Mouse (Mus musculus) limb, embryonic 11.5 days (tissue): ENCODE measurements around the gene Bmf. TPM values are rescaled to one million over a fixed set of nuclear protein-coding genes. Genes with fewer than 3 reads are reported as not detected.

Source experiments
- ATAC-seq: fragments of 200-750 bp; cut with Nextera tagmentation; 2 replicates; pipeline ENCODE4 v1.8.0; 2017; ENCODE audit warnings: low read depth; ENCODE audit not compliant: insufficient number of reproducible peaks, low FRiP score, low TSS enrichment
- DNase-seq: peaks from one replicate; pipeline ENCODE4 v3.0.0-alpha.2; 2015; ENCODE audit warnings: low spot score
- H3K27ac ChIP-seq: fragments of 300-500 bp; sonication (generic); replicated peaks from 2 replicates; pipeline ENCODE4 v1.5.1; 2014; ENCODE audit warnings: low read depth, mild to moderate bottlenecking, low read length
- H3K27me3 ChIP-seq: fragments of 300-500 bp; sonication (generic); 2 replicates; pipeline ENCODE4 v1.6.1; 2014; ENCODE audit warnings: mild to moderate bottlenecking, low read length, mixed read lengths; ENCODE audit not compliant: control insufficient read depth, insufficient read depth
- H3K36me3 ChIP-seq: fragments of 300-500 bp; sonication (generic); 2 replicates; pipeline ENCODE4 v1.6.1; 2014; ENCODE audit warnings: mild to moderate bottlenecking, low read length, moderate library complexity, mixed read lengths; ENCODE audit not compliant: control insufficient read depth, insufficient read depth
- H3K4me1 ChIP-seq: fragments of 300-500 bp; sonication (generic); 2 replicates; pipeline ENCODE4 v1.6.1; 2014; ENCODE audit warnings: low read length, mixed read lengths; ENCODE audit not compliant: control insufficient read depth, insufficient read depth
- H3K4me2 ChIP-seq: fragments of 300-500 bp; sonication (generic); 2 replicates; pipeline ENCODE4 v1.6.1; 2014; ENCODE audit warnings: low read depth, mild to moderate bottlenecking, moderate library complexity; ENCODE audit not compliant: severe bottlenecking
- H3K4me3 ChIP-seq: fragments of 300-500 bp; sonication (generic); 2 replicates; pipeline ENCODE4 v1.5.1; 2014; ENCODE audit warnings: low read depth, low read length
- H3K9ac ChIP-seq: fragments of 300-500 bp; sonication (generic); 2 replicates; pipeline ENCODE4 v1.6.1; 2014; ENCODE audit warnings: mild to moderate bottlenecking, low read length
- H3K9me3 ChIP-seq: fragments of 300-500 bp; sonication (generic); 2 replicates; pipeline ENCODE4 v1.6.1; 2016; ENCODE audit warnings: low read length; ENCODE audit not compliant: control insufficient read depth
- WGBS: fragments of 180-500 bp; shearing (Covaris S2); extraction: QIAGEN DNeasy Blood & Tissue Kit; methylation state at CpG from one replicate; pipeline ENCODE4 v1.1.7; 2014; 5-methylcytosine and 5-hydroxymethylcytosine counted together
- polyA plus RNA-seq: library from polyadenylated mRNA; unstranded; fragments of >200 nt; fragmentation: Nextera tagmentation; extraction: Ambion mirVana; gene quantifications from 2 replicates; pipeline ENCODE4 v1.2.1, GENCODE M21; 2014

Gene Bmf
- polyA plus RNA-seq, 1 experiment from 2014 or later = 7.5 TPM

DNA sequence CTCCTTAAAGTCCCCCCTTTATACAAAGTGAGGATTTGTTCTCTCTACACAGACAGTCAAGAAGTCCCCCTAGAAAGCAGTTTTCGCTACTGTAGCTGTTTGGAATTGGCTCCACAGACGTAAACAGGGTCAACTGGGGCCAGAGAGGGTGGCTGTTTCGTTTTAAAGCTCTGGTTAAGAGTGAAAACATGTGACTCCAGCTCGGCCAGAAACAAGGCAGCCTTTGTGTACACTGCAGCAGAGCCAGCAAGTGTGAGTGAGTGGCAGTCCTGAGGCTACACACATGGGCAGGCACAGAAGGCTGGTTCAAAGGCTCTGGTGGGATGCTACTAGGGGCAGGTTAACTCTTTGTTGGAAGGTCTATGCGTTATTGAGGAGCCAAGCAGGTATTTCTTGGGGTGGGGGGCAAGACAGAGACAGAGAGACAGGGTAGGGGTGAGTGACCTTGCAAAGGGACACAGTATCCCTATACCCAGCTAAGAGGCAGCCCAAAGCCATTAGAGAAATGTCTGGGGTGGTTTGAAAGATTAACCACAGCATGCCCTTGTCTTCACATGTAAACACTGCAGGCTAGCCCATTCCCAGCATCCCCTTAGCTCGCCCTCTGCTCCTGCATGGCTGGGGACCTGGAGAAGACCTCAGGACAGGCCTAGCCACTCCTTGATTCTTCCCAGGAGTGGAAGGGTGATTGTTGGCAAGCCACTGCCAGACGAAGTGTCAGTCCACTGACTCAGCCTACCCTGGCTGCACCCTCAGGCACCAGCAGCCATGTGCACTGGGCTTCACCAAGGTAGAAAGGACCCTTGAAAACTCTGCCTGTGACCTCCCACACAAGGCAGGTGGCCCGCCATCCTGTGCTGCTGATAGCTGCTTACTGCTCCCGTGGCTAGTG is 29.2 kb downstream of the Bmf start:
- Histone ChIP-seq H3K27me3 (no peaks in the 10 kb centered on the region), H3K4me1 (peaks cover 22% of the 10 kb centered on the region), H3K9me3 (no peaks in the 10 kb centered on the region), H3K27ac (peak overlapping the region; percentile 87), H3K36me3 (no peaks in the 10 kb centered on the region), H3K4me2 (no peak overlapping the region), H3K4me3 (no peak overlapping the region), H3K9ac (no peak overlapping the region)
- ATAC-seq (peak; percentile 93), DNase-seq (peak; percentile 87)
- WGBS = 30% methylated on average over 9 of the region's 9 CpGs

DNA sequence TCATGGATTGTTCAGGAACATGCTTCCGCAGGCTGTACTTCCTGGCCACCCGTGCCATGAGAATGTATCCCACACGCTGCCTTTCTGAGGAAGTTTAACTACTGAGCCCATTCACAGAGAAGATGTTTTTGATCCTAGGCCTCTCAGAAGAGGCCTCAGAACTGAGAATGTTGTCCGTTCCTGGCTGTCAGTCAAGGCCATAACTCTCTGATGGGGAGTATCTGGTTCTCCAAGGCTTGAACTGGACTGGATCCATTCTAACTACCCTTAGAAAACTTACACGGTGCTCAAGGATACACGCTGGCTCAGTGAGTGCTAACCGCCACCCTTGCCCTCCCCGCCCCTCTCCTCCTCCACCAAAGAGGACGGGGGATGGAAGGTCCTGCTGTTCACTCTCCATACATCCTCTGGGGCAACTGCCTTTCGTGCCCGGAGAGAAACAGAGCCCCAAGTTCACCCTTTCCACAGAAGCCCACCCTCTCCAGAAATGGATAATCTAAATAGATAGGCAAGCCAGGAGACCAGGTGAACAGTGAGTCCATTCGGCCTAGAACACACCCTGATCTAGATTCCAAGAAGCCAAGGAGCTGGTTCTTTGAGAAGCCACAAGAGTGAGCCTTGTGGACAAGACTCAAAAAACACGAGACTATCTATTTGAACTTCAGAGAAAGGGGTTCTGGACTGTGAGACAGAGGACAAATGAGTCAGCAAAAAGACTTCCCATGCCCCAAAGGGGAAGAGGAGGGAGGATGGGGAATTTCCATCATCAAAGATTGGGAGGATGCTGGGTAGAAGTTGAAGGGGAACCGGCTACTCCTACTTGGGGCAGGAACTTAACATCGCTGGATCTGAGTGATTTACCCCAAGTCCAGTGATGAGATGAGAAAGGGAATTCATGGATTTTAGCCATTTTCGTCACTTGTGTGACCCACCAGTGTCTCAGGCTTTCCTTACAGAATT is 36.8 kb downstream of the Bmf start:
- Histone ChIP-seq H3K27me3 (no peaks in the 10 kb centered on the region), H3K4me2 (no peak overlapping the region), H3K9ac (no peak overlapping the region), H3K4me1 (peaks cover 27% of the 10 kb centered on the region), H3K9me3 (no peaks in the 10 kb centered on the region), H3K4me3 (no peak overlapping the region), H3K36me3 (no peaks in the 10 kb centered on the region), H3K27ac (0 out of 2 replicates have a peak overlapping the region, but pooled peaks have one; percentile 36)
- ATAC-seq (no peak), DNase-seq (no peak)
- WGBS = 77% methylated on average over 16 of the region's 16 CpGs

DNA sequence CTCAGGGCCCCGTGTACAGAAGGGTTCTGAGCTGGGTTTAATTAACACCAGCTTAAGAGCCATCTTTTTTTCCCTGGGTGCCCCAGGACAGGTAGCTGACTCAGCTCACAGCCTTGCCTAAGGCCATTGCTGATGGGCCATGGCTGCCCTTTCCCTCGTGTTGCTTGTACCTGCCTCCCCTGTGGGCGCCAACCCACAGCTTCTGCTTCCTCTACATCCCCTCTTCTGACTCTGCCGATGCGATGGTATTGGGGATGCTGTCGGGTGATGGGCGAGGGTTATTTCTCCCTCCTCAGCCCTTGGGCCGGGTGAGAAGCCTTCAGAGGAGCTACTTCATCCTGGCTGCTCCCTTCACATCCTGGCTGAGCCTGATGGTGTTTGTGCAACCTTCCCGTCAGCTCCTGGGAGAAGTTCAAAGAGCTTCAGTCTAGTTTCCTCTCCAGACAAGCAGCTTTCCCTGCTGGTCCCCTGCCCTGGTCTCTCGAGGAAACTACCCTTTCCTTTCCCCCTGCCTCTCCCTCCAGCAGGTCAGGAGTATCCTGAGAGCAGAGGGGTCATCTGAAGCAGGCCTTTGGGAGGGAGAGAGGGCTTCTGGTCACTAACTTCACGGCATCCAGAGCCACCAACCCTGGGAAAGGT is 37.6 kb downstream of the Bmf start:
- H3K36me3 ChIP-seq = no peaks in the 10 kb centered on the region
- DNase-seq = no peak
- no peaks in the 10 kb centered on the region for H3K9me3 ChIP-seq
- peaks cover 27% of the 10 kb centered on the region for H3K4me1 ChIP-seq
- WGBS = 42% methylated on average over 11 of the region's 11 CpGs
- peak overlapping the region; percentile 36; the same call in 1 of the 2 replicates for H3K27ac ChIP-seq
- H3K9ac ChIP-seq = 0 out of 2 replicates have a peak overlapping the region, but pooled peaks have one; percentile 30
- no peak overlapping the region for H3K4me2 ChIP-seq
- H3K4me3 ChIP-seq = no peak overlapping the region
- no peak for ATAC-seq
- H3K27me3 ChIP-seq = no peaks in the 10 kb centered on the region

DNA sequence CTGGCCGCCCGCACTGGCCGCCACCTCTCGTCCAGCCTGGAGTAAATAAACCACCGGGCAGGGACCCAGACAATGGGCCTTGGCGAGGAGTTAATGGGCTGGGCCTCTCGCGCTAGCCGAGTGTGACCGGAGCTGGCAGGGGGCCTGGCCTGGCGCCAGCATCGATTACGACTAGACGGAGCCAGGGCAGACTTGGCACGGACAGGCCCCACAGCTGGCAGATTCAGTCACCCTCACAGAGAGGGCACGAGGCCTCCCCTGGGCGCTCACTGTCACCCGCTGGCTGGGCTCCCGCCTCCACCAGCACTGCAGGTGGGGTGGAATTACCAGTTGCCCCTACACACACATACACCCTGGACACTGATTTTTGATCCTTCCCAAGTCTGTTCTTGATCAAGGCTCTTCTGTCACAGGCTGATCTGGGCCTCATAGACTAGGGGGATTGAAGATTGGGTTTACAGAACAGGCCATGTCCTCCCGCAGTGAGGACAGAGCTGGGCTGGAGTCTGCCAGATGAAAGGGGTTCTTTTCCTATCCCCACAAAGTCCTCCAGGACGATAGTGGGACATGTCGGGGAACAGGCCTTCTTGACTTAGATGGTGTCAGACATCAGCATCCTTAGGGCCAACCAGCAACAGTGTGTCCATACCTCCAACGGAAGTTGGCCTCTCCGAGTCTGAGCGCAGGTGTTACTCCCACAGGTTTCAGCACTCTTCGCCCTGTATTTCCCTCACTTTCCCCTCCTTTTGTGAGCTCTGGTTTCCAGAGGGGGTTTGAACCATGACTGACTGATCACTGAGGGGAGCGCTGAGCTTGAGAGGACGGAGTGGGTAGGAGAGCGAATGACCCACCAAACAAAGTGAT is 38.8 kb downstream of the Bmf start:
- Histone ChIP-seq H3K36me3 (no peaks in the 10 kb centered on the region), H3K9ac (peak overlapping the region; percentile 36; the same call in 1 of the 2 replicates), H3K9me3 (no peaks in the 10 kb centered on the region), H3K27ac (peak overlapping the region; percentile 77), H3K4me3 (no peak overlapping the region), H3K4me1 (peaks cover 27% of the 10 kb centered on the region), H3K4me2 (peak overlapping the region; percentile 17), H3K27me3 (no peaks in the 10 kb centered on the region)
- ATAC-seq = peak; percentile 73
- 35% methylated on average over 29 of the region's 29 CpGs for WGBS
- peak; percentile 79 for DNase-seq

DNA sequence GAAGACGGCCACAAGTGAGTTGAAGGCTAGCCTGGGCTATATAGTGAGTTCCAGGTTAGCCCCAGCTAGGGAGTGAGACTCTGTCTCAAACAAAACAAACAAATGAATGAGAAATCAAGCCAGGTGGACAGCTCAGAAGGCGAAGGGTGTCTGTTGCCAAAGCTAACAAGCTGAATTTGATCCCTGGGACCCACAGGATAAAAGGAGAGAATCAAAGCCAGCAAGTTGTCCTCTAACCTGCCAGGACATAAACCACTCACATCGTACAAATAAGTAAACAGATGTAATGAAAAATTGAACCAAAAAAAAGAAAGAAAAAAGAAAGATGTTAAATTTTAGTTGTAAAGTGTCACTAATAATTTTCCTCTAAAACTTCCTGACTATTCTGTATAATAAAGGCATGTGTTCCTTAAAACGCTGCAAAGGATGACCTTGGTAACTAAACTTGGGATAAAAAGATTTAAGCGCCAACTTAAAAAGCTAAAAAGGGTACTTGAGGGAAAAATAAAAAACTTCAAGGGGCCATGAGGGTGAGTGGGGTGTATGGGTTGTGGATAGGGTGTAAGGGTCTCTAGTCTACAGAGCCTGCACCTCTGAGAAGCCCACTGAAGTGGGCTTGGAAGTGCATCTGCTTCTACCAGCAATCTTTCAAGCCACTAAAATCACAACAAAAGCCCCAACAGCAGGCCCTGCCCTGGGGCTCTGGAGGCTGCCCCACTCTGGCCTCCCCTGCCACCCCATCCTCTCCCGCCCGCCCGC is 39.6 kb downstream of the Bmf start:
- Histone ChIP-seq H3K9ac (peak overlapping the region; percentile 36; the same call in 1 of the 2 replicates), H3K36me3 (no peaks in the 10 kb centered on the region), H3K4me3 (no peak overlapping the region), H3K4me2 (peak overlapping the region; percentile 17), H3K27me3 (no peaks in the 10 kb centered on the region), H3K4me1 (peaks cover 27% of the 10 kb centered on the region), H3K27ac (peak overlapping the region; percentile 77), H3K9me3 (no peaks in the 10 kb centered on the region)
- 47% methylated on average over 8 of the region's 8 CpGs for WGBS
- ATAC-seq = no peak
- no peak for DNase-seq

DNA sequence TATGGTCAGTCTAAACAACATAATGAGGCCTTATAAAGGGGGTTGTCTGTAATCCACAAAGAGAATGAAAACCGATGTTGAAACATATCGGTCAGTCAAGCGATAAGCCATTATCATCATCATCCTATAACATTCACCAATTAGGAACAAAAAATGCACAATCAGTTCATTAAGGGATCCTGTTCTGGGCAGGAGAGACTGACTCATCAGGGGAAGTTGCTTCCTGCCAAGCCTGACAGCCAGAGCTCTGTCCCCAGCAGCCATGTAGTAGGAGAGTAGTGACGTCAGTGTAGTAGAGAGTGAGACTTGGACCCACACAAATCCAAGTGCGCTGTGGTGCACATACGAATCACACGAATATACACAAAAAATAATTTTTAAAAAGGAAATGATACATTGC is 42.4 kb downstream of the Bmf start:
- no peak for ATAC-seq
- 89% methylated on average over 7 of the region's 7 CpGs for WGBS
- Histone ChIP-seq H3K9me3 (no peaks in the 10 kb centered on the region), H3K27me3 (no peaks in the 10 kb centered on the region), H3K27ac (no peak overlapping the region), H3K4me3 (no peak overlapping the region), H3K4me2 (no peak overlapping the region), H3K36me3 (no peaks in the 10 kb centered on the region), H3K9ac (no peak overlapping the region), H3K4me1 (peaks cover 26% of the 10 kb centered on the region)
- DNase-seq = no peak

GRCm38 (mm10) chr2:118500191-118500590 is 49.3 kb downstream of the Bmf start:
- ATAC-seq = no peak
- DNase-seq = no peak
- Histone ChIP-seq H3K9me3 (no peaks in the 10 kb centered on the region), H3K4me3 (no peak overlapping the region), H3K4me2 (no peak overlapping the region), H3K4me1 (peaks cover 19% of the 10 kb centered on the region), H3K27me3 (no peaks in the 10 kb centered on the region), H3K36me3 (no peaks in the 10 kb centered on the region), H3K9ac (no peak overlapping the region), H3K27ac (peak overlapping the region; percentile 53; the same call in 1 of the 2 replicates)
- WGBS = 86% methylated on average over 2 of the region's 2 CpGs
